Mouse (Mus musculus) small intestine, adult 2 months (tissue): Measurements from ENCODE around the gene Cmtm7.

Experiments
- CTCF ChIP-seq: fragments of 200-500 bp; IDR thresholded peaks from 2 replicates; pipeline ENCODE4 v1.5.1; 2012; ENCODE audit warnings: low read depth, mild to moderate bottlenecking, control low read depth, inconsistent platforms, low read length, moderate library complexity, mixed read lengths; ENCODE audit not compliant: insufficient replicate concordance, insufficient read length; ENCODE audit errors: extremely low read depth
- POLR2A ChIP-seq: fragments of 200-500 bp; IDR thresholded peaks from 2 replicates; pipeline ENCODE4 v1.6.1; 2012; ENCODE audit warnings: low read depth, mild to moderate bottlenecking, control low read depth, inconsistent platforms, low read length, moderate library complexity

DNA sequence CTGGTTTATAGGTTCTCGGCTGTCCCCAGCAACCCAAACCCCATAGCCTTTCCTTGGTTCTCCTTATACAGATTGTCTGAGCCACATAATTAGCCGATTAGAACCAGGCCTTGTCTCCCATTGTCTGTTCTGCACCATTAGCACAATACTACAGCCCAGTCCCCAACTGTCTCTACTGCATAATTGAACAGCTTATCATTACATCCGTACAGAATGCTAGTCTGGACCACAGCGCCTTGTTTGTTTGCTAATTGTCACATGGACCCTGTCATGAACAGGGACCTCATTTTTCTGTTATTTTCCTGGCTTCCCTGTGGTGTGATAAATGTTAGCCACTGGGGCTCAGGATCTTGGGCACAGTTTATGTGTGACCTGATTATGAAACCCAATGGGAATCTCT is 21.8 kb downstream of the Cmtm7 start:
- no peak for TF ChIP-seq CTCF
- TF ChIP-seq POLR2A: no peak
